Mouse (Mus musculus) ES-E14 (cell line): ENCODE measurements around the gene Palld.

Source experiments
- HCFC1 ChIP-seq: IDR thresholded peaks from 2 replicates; pipeline ENCODE4 v1.6.1; 2012; ENCODE audit warnings: low read length, inconsistent platforms, borderline replicate concordance; ENCODE audit not compliant: insufficient read depth
- MAFK ChIP-seq: IDR thresholded peaks from 2 replicates; pipeline ENCODE4 v1.6.1; 2014; ENCODE audit warnings: mild to moderate bottlenecking, low read depth, low read length, inconsistent platforms; ENCODE audit not compliant: insufficient read depth

DNA sequence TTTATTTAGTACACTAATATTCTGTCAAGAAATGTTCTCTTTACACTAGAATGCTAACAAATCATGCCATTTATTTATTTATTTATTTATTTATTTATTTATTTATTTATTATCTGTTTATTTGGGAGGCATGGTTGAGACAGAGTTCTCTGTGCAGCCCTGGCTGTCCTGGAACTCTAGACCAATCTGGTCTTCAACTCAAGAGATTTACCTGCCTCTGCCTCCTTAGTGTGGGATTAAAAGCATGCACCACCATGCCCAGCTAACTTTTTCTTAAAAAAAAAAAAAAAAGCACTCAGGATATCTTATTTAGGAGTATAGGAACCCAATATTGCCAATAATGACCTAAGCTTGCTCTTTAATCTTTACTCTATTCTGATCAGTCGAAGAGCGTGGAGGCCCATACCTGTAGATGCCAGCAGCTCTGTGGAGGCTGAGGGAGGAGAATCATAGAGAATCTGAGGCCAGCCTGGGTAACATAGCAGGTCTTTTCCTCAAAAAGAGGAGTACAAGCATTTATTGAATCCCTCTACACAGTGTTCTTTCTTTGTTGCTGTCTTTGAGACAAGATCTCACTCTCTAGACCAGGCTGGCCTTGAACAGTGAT lies 415.5 kb downstream of the Palld start:
- TF ChIP-seq HCFC1 = no peak
- TF ChIP-seq MAFK = no peak
